Mouse (Mus musculus): ENCODE measurements around the gene Nup88.

Gene Nup88

GRCm38 (mm10) chr11:70969821-70970559 is at the start of gene Nup88, which contains the start of gene Rpain:
TSS of gene Nup88 (minus strand) at chr11:70969973.
TSS of gene Rpain (plus strand) at chr11:70970213.
- peak; percentile 95 to 96 for DNase-seq (ENCODE audit: low spot score in 2 of 2)

- no peak for DNase-seq (ENCODE audit: low spot score in 2 of 2)
Measured at GRCm38 (mm10) chr11:71018416-71019200, 48.8 kb upstream of the Nup88 start.

- no peak for DNase-seq (ENCODE audit: low spot score in 2 of 2)
Measured at GRCm38 (mm10) chr11:71017051-71017450, 47.3 kb upstream of the Nup88 start.

- DNase-seq (ENCODE audit: low spot score in 2 of 2): peak; percentile 29 to 48
Measured at GRCm38 (mm10) chr11:71012743-71013142, 43.0 kb upstream of the Nup88 start.

GRCm38 (mm10) chr11:71008321-71008720 is 38.5 kb upstream of the Nup88 start:
- DNase-seq (ENCODE audit: low spot score in 2 of 2): peak; percentile 61 to 72

- DNase-seq (ENCODE audit: low spot score in 2 of 2): no peak
Measured at GRCm38 (mm10) chr11:71007831-71008230, 38.1 kb upstream of the Nup88 start.

- DNase-seq (ENCODE audit: low spot score in 2 of 2): no peak
Measured at GRCm38 (mm10) chr11:71007026-71007425, 37.3 kb upstream of the Nup88 start.

- DNase-seq (ENCODE audit: low spot score in 2 of 2): no peak
Measured at GRCm38 (mm10) chr11:71005046-71005445, 35.3 kb upstream of the Nup88 start.

- DNase-seq (ENCODE audit: low spot score in 2 of 2): peak; percentile 97 to 98
Measured at GRCm38 (mm10) chr11:71004316-71004773, 34.6 kb upstream of the Nup88 start, which contains the start of gene Dhx33. TSS of gene Dhx33 (minus strand) at chr11:71004437.

GRCm38 (mm10) chr11:71003611-71004315 is 34.0 kb upstream of the Nup88 start:
- no peak for DNase-seq (ENCODE audit: low spot score in 2 of 2)

- DNase-seq (ENCODE audit: low spot score in 2 of 2): no peak
Measured at GRCm38 (mm10) chr11:71001167-71001566, 31.4 kb upstream of the Nup88 start.

- DNase-seq (ENCODE audit: low spot score in 2 of 2): peak; percentile 84 to 91
Measured at GRCm38 (mm10) chr11:70982557-70983228, 12.9 kb upstream of the Nup88 start, which contains the start of gene C1qbp. TSS of gene C1qbp (minus strand) at chr11:70983026.

- no peak for DNase-seq (ENCODE audit: low spot score in 2 of 2)
Measured at GRCm38 (mm10) chr11:70982030-70982429, 12.3 kb upstream of the Nup88 start.

- DNase-seq (ENCODE audit: low spot score in 2 of 2): no peak
Measured at GRCm38 (mm10) chr11:70980751-70981510, 11.2 kb upstream of the Nup88 start.

GRCm38 (mm10) chr11:70980232-70980631 is 10.5 kb upstream of the Nup88 start:
- no peak for DNase-seq (ENCODE audit: low spot score in 2 of 2)

- DNase-seq (ENCODE audit: low spot score in 2 of 2): no peak
Measured at GRCm38 (mm10) chr11:70977293-70977692, 7.5 kb upstream of the Nup88 start.

GRCm38 (mm10) chr11:70975193-70975592 is 5.4 kb upstream of the Nup88 start:
- no peak for DNase-seq (ENCODE audit: low spot score in 2 of 2)

GRCm38 (mm10) chr11:70973947-70974346 is 4.2 kb upstream of the Nup88 start:
- no peak for DNase-seq (ENCODE audit: low spot score in 2 of 2)

- DNase-seq (ENCODE audit: low spot score in 2 of 2): no peak
Measured at GRCm38 (mm10) chr11:70972586-70972985, 2.8 kb upstream of the Nup88 start.

Data from heart, adult 9 months (tissue).